Mouse (Mus musculus) CH12.LX (cell line): ENCODE measurements at regions not wholly inside any gene's neighbourhood (a gene's known extent, or its start where the extent isn't known, plus 50 kb on each side); places are given as distances from the start of the nearest gene placed in this dataset.

Experiments used
- CTCF ChIP-seq, 2 experiments: IDR thresholded peaks in 1 of 2; conservative IDR thresholded peaks in 1 of 2; 2 replicates each; pipeline ENCODE4 v1.5.1; 2011 to 2012; ENCODE audit warnings: low read depth in 2 of 2, low read length in 2 of 2, improper control_type of control experiment in 1 of 2, inconsistent platforms in 1 of 2, mild to moderate bottlenecking in 1 of 2, moderate library complexity in 1 of 2
- KAT2A ChIP-seq: IDR thresholded peaks from 2 replicates; pipeline ENCODE4 v1.6.1; 2012; ENCODE audit warnings: low read length, improper control_type of control experiment, inconsistent platforms; ENCODE audit not compliant: insufficient replicate concordance
- MEF2A ChIP-seq: IDR thresholded peaks from 2 replicates; pipeline ENCODE4 v1.6.1; 2014; ENCODE audit warnings: low read depth, mild to moderate bottlenecking, inconsistent platforms, low read length, improper control_type of control experiment, borderline replicate concordance
- ZNF384 ChIP-seq: IDR thresholded peaks from 2 replicates; pipeline ENCODE4 v1.6.1; 2012; ENCODE audit warnings: low read depth, low read length, improper control_type of control experiment, inconsistent platforms

- TF ChIP-seq MEF2A: no peak
- TF ChIP-seq CTCF (conservative IDR thresholded peaks at IDR 0.05 in 1 of 2, IDR thresholded peaks at IDR 0.05 in 1 of 2; ENCODE audit: low read depth in 2 of 2, low read length in 2 of 2): no peak
- TF ChIP-seq ZNF384: no peak
- TF ChIP-seq KAT2A: no peak
Observed at GRCm38 (mm10) chr10:55194144-55194543, 912.6 kb upstream of the Msl3l2 start.
